Mouse (Mus musculus): ENCODE data around the gene Osbp. TPM values are rescaled to one million over a fixed set of nuclear protein-coding genes. Genes with fewer than 3 reads are reported as not detected.
"Not testable (repeated sequence)": the region's sequence is repeated elsewhere in the genome, so short reads cannot be mapped to it uniquely, and the experiment has no call there.

Osbp gene
- total and polyA plus RNA-seq, 2 experiments from 2014 or later = 3.1 to 30.3 TPM

DNA sequence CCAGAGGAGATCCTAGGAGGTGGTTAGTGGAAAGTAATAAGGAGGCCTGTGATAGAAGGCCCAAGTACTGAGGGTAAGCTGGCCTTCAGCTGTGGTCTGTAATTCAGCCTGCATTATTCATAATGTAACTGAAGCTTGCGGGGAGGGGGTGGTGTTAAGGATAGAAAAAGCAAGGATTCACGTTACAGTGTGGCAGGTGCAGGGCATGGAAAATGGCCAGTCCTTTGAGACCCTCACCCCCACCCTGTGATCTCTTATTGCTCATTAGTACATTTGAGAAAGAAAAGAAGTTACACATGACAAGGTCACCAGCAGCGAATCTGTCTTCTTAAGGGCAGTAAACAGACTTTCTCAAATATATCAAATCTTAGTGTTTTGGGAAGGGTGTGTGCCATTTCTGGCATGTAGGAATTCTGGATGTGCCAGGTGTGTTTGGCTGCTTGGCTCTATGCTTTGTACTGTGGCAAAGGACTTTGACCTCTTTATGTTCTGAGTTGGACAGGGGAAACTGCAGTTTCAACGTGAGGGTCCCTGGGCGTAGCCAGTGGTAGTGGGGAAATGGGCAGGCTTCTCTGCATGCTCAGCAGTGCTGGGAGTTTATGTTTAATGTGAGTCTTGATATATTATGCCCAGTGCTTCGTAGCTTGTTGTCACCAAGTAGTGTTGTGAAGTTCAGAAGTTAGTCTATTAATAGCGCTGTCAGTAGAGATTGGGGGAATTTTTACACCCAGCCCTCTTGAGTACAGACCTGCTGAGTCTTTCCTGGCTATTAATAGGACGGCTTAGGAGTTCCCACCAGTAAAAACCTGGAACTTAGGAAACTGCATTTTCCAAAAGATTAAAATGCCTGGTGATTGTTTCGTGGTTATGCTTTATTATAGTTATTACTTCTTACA lies 3.7 kb downstream of the Osbp start:
- Histone ChIP-seq H3K27ac (ENCODE audit: low read depth, low read length) (no peak overlapping the region), H3K9ac (no peak overlapping the region), H3K36me3 (ENCODE audit: insufficient read depth) (peaks cover 37% of the 10 kb centered on the region), H3K4me2 (ENCODE audit: low read depth) (no peak overlapping the region), H3K9me3 (ENCODE audit: low read length) (no peaks in the 10 kb centered on the region), H3K27me3 (ENCODE audit: insufficient read depth, low read length) (no peaks in the 10 kb centered on the region), H3K4me3 (ENCODE audit: low read depth, low read length) (no peak overlapping the region), H3K4me1 (ENCODE audit: insufficient read depth) (peaks cover 8% of the 10 kb centered on the region; the same call in 1 of the 2 replicates)
- DNase-seq (no peak), ATAC-seq (no peak)
- WGBS = 84% methylated on average over 9 of the region's 9 CpGs
- TF ChIP-seq CTCF (IDR thresholded peaks at IDR 0.05; ENCODE audit: low read depth) = no peak

DNA sequence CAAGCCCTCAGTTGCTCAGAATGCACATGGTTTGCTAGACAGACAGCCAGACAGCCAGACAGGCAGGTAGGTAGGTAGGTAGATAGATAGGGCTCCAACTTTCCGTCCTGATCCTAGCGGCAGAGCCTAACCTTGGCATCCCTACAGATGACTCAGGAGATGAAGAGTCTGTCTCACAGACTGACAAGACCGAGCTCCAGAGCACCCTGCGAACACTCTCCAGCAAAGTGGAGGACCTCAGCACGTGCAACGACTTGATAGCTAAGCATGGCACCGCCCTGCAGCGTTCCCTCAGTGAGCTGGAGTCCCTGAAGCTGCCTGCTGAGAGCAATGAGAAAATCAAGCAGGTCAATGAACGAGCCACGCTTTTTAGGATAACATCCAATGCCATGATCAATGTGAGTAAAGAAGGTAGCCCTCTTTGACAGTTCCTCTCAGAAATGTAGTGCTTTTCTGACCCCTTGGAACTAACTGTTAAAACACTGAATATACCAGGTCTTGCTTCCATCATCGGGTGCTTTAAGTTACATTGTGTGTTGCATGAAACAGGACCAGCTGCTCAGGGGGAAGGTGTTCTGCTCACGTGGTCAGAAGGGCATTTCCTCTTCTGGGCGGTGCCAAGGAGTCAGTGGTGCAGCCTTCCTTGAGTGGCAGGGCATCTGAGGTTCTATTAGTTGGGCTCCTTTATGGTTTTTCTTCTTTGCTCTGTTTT lies 7.9 kb downstream of the Osbp start:
- peaks cover 71% of the 10 kb centered on the region for H3K36me3 ChIP-seq (ENCODE audit: insufficient read depth)
- no peak overlapping the region for H3K9ac ChIP-seq
- no peaks in the 10 kb centered on the region for H3K4me1 ChIP-seq (ENCODE audit: insufficient read depth)
- no peak for TF ChIP-seq CTCF (IDR thresholded peaks at IDR 0.05; ENCODE audit: low read depth)
- no peak overlapping the region for H3K4me2 ChIP-seq (ENCODE audit: low read depth)
- no peaks in the 10 kb centered on the region for H3K9me3 ChIP-seq (ENCODE audit: low read length)
- no peaks in the 10 kb centered on the region for H3K27me3 ChIP-seq (ENCODE audit: insufficient read depth, low read length)
- H3K4me3 ChIP-seq (ENCODE audit: low read depth, low read length) = no peak overlapping the region
- H3K27ac ChIP-seq (ENCODE audit: low read depth, low read length) = no peak overlapping the region
- ATAC-seq (no peak), DNase-seq (no peak)
- 96% methylated on average over 13 of the region's 13 CpGs for WGBS

DNA sequence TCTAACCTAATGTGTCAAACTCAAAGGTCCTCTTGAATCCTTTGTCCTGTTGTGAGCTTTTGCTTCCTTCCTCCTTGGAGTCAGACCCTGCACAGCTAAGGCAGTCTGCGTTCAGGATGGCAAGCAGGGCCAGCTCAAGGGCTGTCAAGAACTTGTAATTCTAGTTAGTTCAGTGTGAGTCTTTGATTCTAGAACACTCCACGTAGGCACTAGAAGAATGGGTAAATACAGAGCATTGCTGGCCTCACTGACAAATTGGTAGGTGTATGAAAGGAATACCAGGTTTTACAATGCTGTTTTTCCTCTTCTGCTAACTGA lies 8.4 kb downstream of the Osbp start:
- H3K36me3 ChIP-seq (ENCODE audit: insufficient read depth) = peaks cover 77% of the 10 kb centered on the region
- no peak for TF ChIP-seq CTCF (IDR thresholded peaks at IDR 0.05; ENCODE audit: low read depth)
- H3K4me1 ChIP-seq (ENCODE audit: insufficient read depth) = no peaks in the 10 kb centered on the region
- no peak overlapping the region for H3K4me3 ChIP-seq (ENCODE audit: low read depth, low read length)
- 82% methylated on average over 2 of the region's 2 CpGs for WGBS
- no peaks in the 10 kb centered on the region for H3K27me3 ChIP-seq (ENCODE audit: insufficient read depth, low read length)
- H3K9me3 ChIP-seq (ENCODE audit: low read length) = no peaks in the 10 kb centered on the region
- ATAC-seq (no peak), DNase-seq (no peak)
- H3K9ac ChIP-seq = no peak overlapping the region
- no peak overlapping the region for H3K27ac ChIP-seq (ENCODE audit: low read depth, low read length)
- H3K4me2 ChIP-seq (ENCODE audit: low read depth) = no peak overlapping the region

DNA sequence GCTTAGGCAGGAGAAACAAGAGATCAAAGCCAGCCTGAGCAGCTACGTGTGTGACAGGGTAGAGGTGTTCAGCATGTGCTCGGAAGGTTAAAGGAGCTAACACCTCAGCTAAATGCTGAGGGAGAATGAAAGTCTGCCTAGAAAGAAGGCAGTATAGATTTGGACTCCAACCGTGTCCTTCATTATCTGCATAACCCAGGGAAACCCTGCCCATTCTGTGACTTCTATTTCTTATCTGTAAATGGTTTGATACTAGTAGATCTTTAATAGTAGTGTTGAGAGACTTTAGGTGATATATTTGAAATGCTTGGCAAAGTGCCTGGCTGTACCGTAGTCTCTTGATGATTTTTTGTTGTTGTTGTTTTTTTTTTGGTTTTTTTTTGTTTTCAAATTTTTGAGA lies 9.9 kb downstream of the Osbp start:
- no peak for DNase-seq
- Histone ChIP-seq H3K4me1 (ENCODE audit: insufficient read depth) (no peaks in the 10 kb centered on the region), H3K9ac (no peak overlapping the region), H3K4me3 (ENCODE audit: low read depth, low read length) (no peak overlapping the region), H3K27ac (ENCODE audit: low read depth, low read length) (no peak overlapping the region), H3K9me3 (ENCODE audit: low read length) (no peaks in the 10 kb centered on the region), H3K4me2 (ENCODE audit: low read depth) (no peak overlapping the region), H3K27me3 (ENCODE audit: insufficient read depth, low read length) (no peaks in the 10 kb centered on the region), H3K36me3 (ENCODE audit: insufficient read depth) (peaks cover 87% of the 10 kb centered on the region)
- no peak for TF ChIP-seq CTCF (IDR thresholded peaks at IDR 0.05; ENCODE audit: low read depth)
- no peak for ATAC-seq
- WGBS = 83% methylated on average over 4 of the region's 4 CpGs

DNA sequence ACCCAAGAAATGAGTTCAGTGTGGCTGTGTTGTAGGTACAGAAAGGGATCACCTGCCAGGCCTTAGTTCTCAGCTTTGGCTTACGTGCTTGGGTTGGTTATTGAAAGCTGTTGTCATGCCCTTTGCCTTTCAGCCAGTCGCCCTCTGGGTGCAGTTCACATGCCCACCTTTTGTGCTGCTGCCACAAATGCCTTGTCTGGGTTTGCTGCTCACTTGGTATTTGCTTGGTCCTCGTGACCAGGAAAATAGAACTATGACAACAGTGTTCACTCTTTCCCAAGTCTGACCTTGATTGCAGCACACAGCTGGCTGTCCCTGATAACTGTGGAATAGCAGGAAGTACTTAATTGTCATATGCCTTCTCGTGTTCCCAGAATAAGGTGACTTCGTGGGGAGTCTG lies 11.6 kb downstream of the Osbp start:
- Histone ChIP-seq H3K9me3 (ENCODE audit: low read length) (no peaks in the 10 kb centered on the region), H3K9ac (no peak overlapping the region), H3K36me3 (ENCODE audit: insufficient read depth) (peaks cover 86% of the 10 kb centered on the region), H3K27me3 (ENCODE audit: insufficient read depth, low read length) (no peaks in the 10 kb centered on the region), H3K4me2 (ENCODE audit: low read depth) (no peak overlapping the region), H3K27ac (ENCODE audit: low read depth, low read length) (no peak overlapping the region), H3K4me3 (ENCODE audit: low read depth, low read length) (no peak overlapping the region), H3K4me1 (ENCODE audit: insufficient read depth) (no peaks in the 10 kb centered on the region)
- DNase-seq (no peak), ATAC-seq (no peak)
- no peak for TF ChIP-seq CTCF (IDR thresholded peaks at IDR 0.05; ENCODE audit: low read depth)
- WGBS = 85% methylated on average over 5 of the region's 5 CpGs

DNA sequence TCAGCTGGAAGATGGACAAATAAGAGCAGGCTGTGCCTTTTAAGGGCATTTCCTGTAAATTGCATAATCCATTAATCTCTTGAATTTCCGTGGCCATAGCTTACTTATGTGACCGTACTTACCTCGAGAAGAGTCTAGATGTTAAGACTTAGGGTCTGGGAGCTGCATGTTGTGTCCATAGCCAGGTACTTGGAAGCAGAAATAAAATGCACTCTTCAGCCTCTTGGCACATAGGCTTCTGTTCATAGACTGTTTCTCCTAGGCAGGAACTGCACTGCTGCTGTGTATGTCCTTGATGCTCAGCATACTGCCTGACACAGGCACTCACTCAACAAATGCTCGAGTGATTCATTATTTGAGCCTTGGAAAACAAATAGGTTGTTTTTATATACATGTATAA lies 14.7 kb downstream of the Osbp start:
- TF ChIP-seq CTCF (IDR thresholded peaks at IDR 0.05; ENCODE audit: low read depth) = no peak
- no peak overlapping the region for H3K9ac ChIP-seq
- WGBS = 88% methylated on average over 4 of the region's 4 CpGs
- H3K9me3 ChIP-seq (ENCODE audit: low read length) = no peaks in the 10 kb centered on the region
- peaks cover 88% of the 10 kb centered on the region for H3K36me3 ChIP-seq (ENCODE audit: insufficient read depth)
- no peaks in the 10 kb centered on the region for H3K4me1 ChIP-seq (ENCODE audit: insufficient read depth)
- H3K27ac ChIP-seq (ENCODE audit: low read depth, low read length) = no peak overlapping the region
- no peaks in the 10 kb centered on the region for H3K27me3 ChIP-seq (ENCODE audit: insufficient read depth, low read length)
- no peak overlapping the region for H3K4me3 ChIP-seq (ENCODE audit: low read depth, low read length)
- no peak overlapping the region for H3K4me2 ChIP-seq (ENCODE audit: low read depth)
- no peak for DNase-seq
- no peak for ATAC-seq

DNA sequence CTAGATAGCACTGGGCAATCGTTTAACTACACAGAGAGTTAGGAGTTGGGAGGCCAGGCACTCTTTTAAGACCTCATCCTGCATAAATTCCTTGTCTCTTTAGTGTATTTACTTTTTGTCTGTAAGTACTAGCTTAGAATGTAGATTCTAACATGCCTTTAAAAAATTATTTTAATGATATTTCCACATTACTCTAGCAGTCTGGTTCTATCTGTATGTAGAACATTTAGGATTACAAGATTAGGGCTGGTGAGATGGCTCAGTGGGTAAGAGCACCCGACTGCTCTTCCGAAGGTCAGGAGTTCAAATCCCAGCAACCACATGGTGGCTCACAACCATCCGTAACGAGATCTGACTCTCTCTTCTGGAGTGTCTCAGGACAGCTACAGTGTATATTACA lies 18.9 kb downstream of the Osbp start:
- WGBS = 83% methylated on average over 5 of the region's 5 CpGs
- H3K9ac ChIP-seq; H3K9me3 ChIP-seq (ENCODE audit: low read length); H3K27ac ChIP-seq (ENCODE audit: low read depth, low read length); H3K4me1 ChIP-seq (ENCODE audit: insufficient read depth); ATAC-seq; H3K4me3 ChIP-seq (ENCODE audit: low read depth, low read length); H3K27me3 ChIP-seq (ENCODE audit: insufficient read depth, low read length); H3K4me2 ChIP-seq (ENCODE audit: low read depth); DNase-seq: not testable (repeated sequence)
- peaks cover 83% of the 10 kb centered on the region for H3K36me3 ChIP-seq (ENCODE audit: insufficient read depth)
